In the genomic region with DNA sequence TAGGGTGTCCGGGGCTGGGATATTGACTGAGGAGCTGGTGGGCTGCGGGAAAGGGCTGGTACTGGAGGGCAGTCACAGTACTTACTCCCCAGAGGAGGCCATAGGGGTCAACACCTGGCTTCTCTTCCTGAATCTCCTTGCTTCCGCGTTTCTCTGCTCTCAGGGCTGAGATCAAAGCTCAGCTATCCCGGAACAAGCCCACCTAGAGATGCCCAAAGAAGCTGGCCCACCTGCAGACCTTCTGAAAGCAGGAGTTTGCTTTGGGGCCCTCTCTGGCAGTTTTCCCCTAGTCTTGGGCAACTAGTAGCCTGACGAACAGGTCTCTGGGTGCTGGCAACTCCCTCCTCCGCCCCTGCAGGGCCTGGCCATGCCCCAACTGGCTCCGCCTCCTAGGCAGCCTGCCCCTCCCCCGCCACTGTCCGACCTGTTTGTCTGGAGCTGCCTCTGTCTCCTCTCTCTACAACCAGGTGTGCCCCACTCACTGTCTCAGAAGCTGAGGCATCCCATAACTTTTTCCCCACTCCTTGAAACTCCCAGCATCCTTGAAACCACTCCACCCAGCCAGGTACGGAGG, we compare ENCODE assay signal across 8 mouse cellular contexts. TPM values are rescaled to one million over a fixed set of nuclear protein-coding genes. Genes with fewer than 3 reads are reported as not detected.
A peak's percentile ranks its signal among the peaks of the same experiment; 100 is the strongest.
DNase-seq lines count a peak whose midpoint lies in the region; ATAC-seq and TF ChIP-seq lines count a peak whose summit lies in the region.

No protein-coding gene starts in this region.

- H3K9ac ChIP-seq in stomach, embryonic 14.5 days (replicated peaks; ENCODE audit: low read depth, low read length), result no peak overlapping the region

- peak; percentile 81 for DNase-seq in heart, adult 11 months
- DNase-seq in heart, postnatal 10 days, result no peak
- peak; percentile 50 for DNase-seq in embryo, embryonic 9.5 days (ENCODE audit: extremely low spot score)
- peak; percentile 46 for DNase-seq in limb, embryonic 10.5 days (ENCODE audit: low spot score)
- DNase-seq in thymus, adult 2 months, result no peak
- DNase-seq in left cerebral cortex, adult 8-10 months (ENCODE audit: low spot score in 2 of 2), result no peak

- no peak for TF ChIP-seq POLR2A in thymus, adult 2 months (IDR thresholded peaks at IDR 0.05; ENCODE audit: control insufficient read depth, extremely low read depth, insufficient read depth, low read length, poor library complexity)

- no peak for TF ChIP-seq CTCF in thymus, adult 2 months (IDR thresholded peaks at IDR 0.05; ENCODE audit: borderline replicate concordance, control insufficient read depth, extremely low read depth, insufficient read depth, low read length, poor library complexity)

- H3K9me3 ChIP-seq in limb, embryonic 10.5 days (replicated peaks), result no peaks in the 10 kb centered on the region
- no peaks in the 10 kb centered on the region for H3K9me3 ChIP-seq in stomach, embryonic 14.5 days (ENCODE audit: control insufficient read depth, low read depth, low read length)

- WGBS in limb, embryonic 10.5 days, result 11% methylated on average over 11 of the region's 11 CpGs
- WGBS in stomach, embryonic 14.5 days, result 25% methylated on average over 11 of the region's 11 CpGs
- WGBS in thymus, adult 2 months, result 72% methylated on average over 11 of the region's 11 CpGs

- peak overlapping the region; percentile 43 for H3K4me2 ChIP-seq in stomach, embryonic 14.5 days (replicated peaks; ENCODE audit: low read depth, low read length)

- 0 out of 2 replicates have a peak, but pooled peaks cover 4% of the 10 kb centered on the region for H3K36me3 ChIP-seq in limb, embryonic 10.5 days
- H3K36me3 ChIP-seq in stomach, embryonic 14.5 days (ENCODE audit: control insufficient read depth, insufficient read depth, low read length), result no peaks in the 10 kb centered on the region
- no peaks in the 10 kb centered on the region for H3K36me3 ChIP-seq in thymus, adult 2 months (ENCODE audit: control insufficient read depth, insufficient read depth, low read length)

- peak overlapping the region; percentile 37 for H3K27ac ChIP-seq in limb, embryonic 10.5 days
- peak overlapping the region; percentile 63; the same call in 1 of the 2 replicates for H3K27ac ChIP-seq in stomach, embryonic 14.5 days (ENCODE audit: low read length)
- H3K27ac ChIP-seq in thymus, adult 2 months (ENCODE audit: control insufficient read depth, insufficient read depth, low read length), result no peak overlapping the region

- intact Hi-C loops in heart, postnatal 10 days (cut with DNase I), result no loop called here

- peaks cover 33% of the 10 kb centered on the region for H3K4me1 ChIP-seq in limb, embryonic 10.5 days
- H3K4me1 ChIP-seq in stomach, embryonic 14.5 days (ENCODE audit: control insufficient read depth, insufficient read depth, low read length), result no peaks in the 10 kb centered on the region
- 0 out of 2 replicates have a peak, but pooled peaks cover 3% of the 10 kb centered on the region for H3K4me1 ChIP-seq in thymus, adult 2 months (replicated peaks; ENCODE audit: control insufficient read depth, insufficient read depth, low read length)

- H3K27me3 ChIP-seq in limb, embryonic 10.5 days (ENCODE audit: low read depth, poor library complexity, severe bottlenecking), result peaks cover 26% of the 10 kb centered on the region
- H3K27me3 ChIP-seq in stomach, embryonic 14.5 days (ENCODE audit: control insufficient read depth, insufficient read depth, low read length), result no peaks in the 10 kb centered on the region
- no peaks in the 10 kb centered on the region for H3K27me3 ChIP-seq in thymus, adult 2 months (ENCODE audit: control insufficient read depth, insufficient read depth, low read length)

- peak; percentile 64 for ATAC-seq in stomach, embryonic 14.5 days (ENCODE audit: insufficient number of reproducible peaks, insufficient read depth, low FRiP score, low read depth)
- no peak for ATAC-seq in monocyte, adult 5-6 weeks (replicated peaks; ENCODE audit: insufficient number of reproducible peaks, low FRiP score, low TSS enrichment, poor library complexity, severe bottlenecking)

- peak overlapping the region; percentile 18 for H3K4me3 ChIP-seq in limb, embryonic 10.5 days
- H3K4me3 ChIP-seq in stomach, embryonic 14.5 days (ENCODE audit: low read depth, low read length), result peak overlapping the region; percentile 28
- no peak overlapping the region for H3K4me3 ChIP-seq in thymus, adult 2 months (ENCODE audit: control insufficient read depth, insufficient read depth, low read length)

RNA-seq across cellular contexts. Expression of a gene that starts 9.8 kb away (rescaled TPM):
- total RNA-seq in heart, postnatal 10 days (2021), result under 1 TPM; 0.35 to 0.65 TPM
- 3.4 and 4.2 TPM in 2 replicates for polyA plus RNA-seq in limb, embryonic 10.5 days (2016; fragmentation: Nextera tagmentation; extraction: Ambion mirVana)
- 3.7 and 3.9 TPM in 2 replicates for polyA plus RNA-seq in stomach, embryonic 14.5 days (2014; fragmentation: Nextera tagmentation; extraction: Ambion mirVana)
- polyA plus RNA-seq in thymus, adult 2 months (2012; rRNA removed), result 0.23 and 0.26 TPM in 2 replicates
- 100 to 1,000 TPM; 453 to 534 (median 492) TPM for total RNA-seq in left cerebral cortex, adult 8-10 months (2022)
- total RNA-seq in monocyte, adult 5-6 weeks (2017), result not detected in 3 replicates

RNA-seq across cellular contexts. Expression of a gene that starts 22.3 kb away (rescaled TPM):
- not detected for total RNA-seq in heart, postnatal 10 days (2021)
- polyA plus RNA-seq in limb, embryonic 10.5 days (2016; fragmentation: Nextera tagmentation; extraction: Ambion mirVana), result 1.5 and 4.5 TPM in 2 replicates
- polyA plus RNA-seq in stomach, embryonic 14.5 days (2014; fragmentation: Nextera tagmentation; extraction: Ambion mirVana), result 3.0 and 6.4 TPM in 2 replicates
- 0.04 and 1.1 TPM in 2 replicates for polyA plus RNA-seq in thymus, adult 2 months (2012; rRNA removed)
- total RNA-seq in left cerebral cortex, adult 8-10 months (2022), result 1 to 10 TPM; 1.4 to 4.5 (median 2.2) TPM
- total RNA-seq in monocyte, adult 5-6 weeks (2017), result not detected in 3 replicates

RNA-seq across cellular contexts. Expression of a gene that starts 35.5 kb away (rescaled TPM):
- total RNA-seq in heart, postnatal 10 days (2021), result 1 to 10 TPM; 6.5 to 6.7 TPM
- 87.3 and 113 TPM in 2 replicates for polyA plus RNA-seq in limb, embryonic 10.5 days (2016; fragmentation: Nextera tagmentation; extraction: Ambion mirVana)
- polyA plus RNA-seq in stomach, embryonic 14.5 days (2014; fragmentation: Nextera tagmentation; extraction: Ambion mirVana), result 72.2 and 79.1 TPM in 2 replicates
- 20.0 and 20.2 TPM in 2 replicates for polyA plus RNA-seq in thymus, adult 2 months (2012; rRNA removed)
- 10 to 100 TPM; 15.0 to 17.9 (median 16.4) TPM for total RNA-seq in left cerebral cortex, adult 8-10 months (2022)
- total RNA-seq in monocyte, adult 5-6 weeks (2017), result 12.2 to 30.8 TPM (median 24.9 TPM) in 3 replicates

Comparison
In these comparisons a context has a peak if more than half of its experiments do, and no peak if none do; other contexts are left out.
1. DNase-seq: peak in heart, adult 11 months (single experiment), embryo, embryonic 9.5 days (single experiment) and limb, embryonic 10.5 days (single experiment); none in heart, postnatal 10 days (0 of 2), thymus, adult 2 months (single experiment) and left cerebral cortex, adult 8-10 months (0 of 2).
2. RNA of a gene that starts 9.8 kb away (total RNA-seq): 453 to 534 TPM in left cerebral cortex, adult 8-10 months; 0.35 to 0.65 TPM in heart, postnatal 10 days and not detected in monocyte, adult 5-6 weeks; every median in the first group is over 100 times any median in the second.